Mouse (Mus musculus): ENCODE measurements around the gene Milr1.
"Not testable (repeated sequence)": the region's sequence is repeated elsewhere in the genome, so short reads cannot be mapped to it uniquely, and the experiment has no call there.

DNA sequence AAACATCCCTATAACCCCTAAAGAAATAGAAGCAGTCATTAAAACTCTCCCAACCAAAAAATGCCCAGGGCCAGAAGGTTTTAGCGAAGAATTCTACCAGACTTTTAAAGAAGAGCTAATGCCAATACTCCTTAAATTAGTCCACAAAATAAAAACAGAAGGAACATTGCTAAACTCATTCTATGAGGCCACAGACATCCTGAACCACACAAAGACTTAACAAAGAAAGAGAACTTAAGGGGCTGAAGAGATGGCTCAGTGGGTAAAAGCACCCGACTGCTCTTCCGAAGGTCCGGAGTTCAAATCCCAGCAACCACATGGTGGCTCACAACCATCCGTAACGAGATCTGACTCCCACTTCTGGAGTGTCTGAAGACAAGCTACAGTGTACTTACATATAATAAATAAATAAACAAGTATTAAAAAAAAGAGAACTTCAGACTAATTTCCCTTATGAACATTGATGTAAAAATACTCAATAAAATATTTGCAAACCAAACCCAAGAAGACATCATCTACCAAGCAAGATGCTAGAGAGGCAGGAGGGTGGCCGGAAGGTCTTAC, 1.4 kb upstream of the Milr1 start:
- TF ChIP-seq CTCF (IDR thresholded peaks at IDR 0.05; ENCODE audit: low read depth, low read length); POLR2A (IDR thresholded peaks at IDR 0.05; ENCODE audit: insufficient read depth, low read length): not testable (repeated sequence)
